Mouse (Mus musculus) NIH3T3 (cell line): ENCODE data around the gene Gm9821.

ENCODE experiments used
- DNase-seq: peaks from one replicate; pipeline ENCODE4 v3.0.0-alpha.2; 2012; ENCODE audit warnings: low read depth

Gene Gm9821

GRCm38 (mm10) chr2:91948792-91949241 lies 3.3 kb downstream of the Gm9821 start:
- DNase-seq = no peak

- no peak for DNase-seq
These were observed 4.1 kb downstream of the Gm9821 start for GRCm38 (mm10) chr2:91949411-91950274.

GRCm38 (mm10) chr2:91950275-91951085 lies 5.0 kb downstream of the Gm9821 start:
- DNase-seq = no peak

GRCm38 (mm10) chr2:91953825-91954224 lies 8.3 kb downstream of the Gm9821 start:
- DNase-seq = peak; percentile 50

GRCm38 (mm10) chr2:91955121-91955591 lies 9.7 kb downstream of the Gm9821 start:
- no peak for DNase-seq

- DNase-seq = no peak
These were observed 10.4 kb downstream of the Gm9821 start for GRCm38 (mm10) chr2:91955875-91956274.

- DNase-seq = peak; percentile 54
These were observed 11.6 kb downstream of the Gm9821 start for GRCm38 (mm10) chr2:91957096-91957495.

- no peak for DNase-seq
These were observed 12.5 kb downstream of the Gm9821 start for GRCm38 (mm10) chr2:91958049-91958448.

GRCm38 (mm10) chr2:91958701-91959457 lies 13.4 kb downstream of the Gm9821 start:
- DNase-seq = peak; percentile 52

GRCm38 (mm10) chr2:91959544-91960410 lies 14.3 kb downstream of the Gm9821 start:
- no peak for DNase-seq

GRCm38 (mm10) chr2:91960459-91960858 lies 15.0 kb downstream of the Gm9821 start:
- DNase-seq = no peak

- DNase-seq = no peak
These were observed 16.6 kb downstream of the Gm9821 start for GRCm38 (mm10) chr2:91961901-91962761.

GRCm38 (mm10) chr2:91962864-91963401 lies 17.4 kb downstream of the Gm9821 start:
- DNase-seq = peak; percentile 31

GRCm38 (mm10) chr2:91963443-91963932 lies 18.0 kb downstream of the Gm9821 start:
- peak; percentile 96 for DNase-seq

- DNase-seq = no peak
These were observed 19.2 kb downstream of the Gm9821 start for GRCm38 (mm10) chr2:91964610-91965204.

- no peak for DNase-seq
These were observed 19.9 kb downstream of the Gm9821 start for GRCm38 (mm10) chr2:91965417-91965816.

GRCm38 (mm10) chr2:91966367-91966766 lies 20.9 kb downstream of the Gm9821 start:
- no peak for DNase-seq

- peak; percentile 35 for DNase-seq
These were observed 22.5 kb downstream of the Gm9821 start for GRCm38 (mm10) chr2:91967962-91968361.
